Mouse (Mus musculus) urinary bladder, postnatal 36 days (tissue): Measurements from ENCODE around the gene Duox1.
"Not testable (repeated sequence)": the region's sequence is repeated elsewhere in the genome, so short reads cannot be mapped to it uniquely, and the experiment has no call there.

Experiments
- DNase-seq, 2 experiments: peaks; one replicate each; pipeline ENCODE4 v3.0.0; 2022; ENCODE audit warnings: low spot score in 2 of 2, mixed read lengths in 1 of 2

Gene Duox1

GRCm38 (mm10) chr2:122311561-122311960 lies 3.9 kb upstream of the Duox1 start:
- DNase-seq = no peak

- DNase-seq = peak; percentile 66 to 69
Measured at GRCm38 (mm10) chr2:122312722-122313417, 2.6 kb upstream of the Duox1 start.

- peak in 1 of 2 experiments; percentile 22 for DNase-seq
Measured at GRCm38 (mm10) chr2:122313536-122313935, 1.9 kb upstream of the Duox1 start, which contains the start of gene Duoxa1. Gene Duoxa1, minus strand, starts transcription at chr2:122313730.

GRCm38 (mm10) chr2:122317384-122317783 lies 1.9 kb downstream of the Duox1 start:
- no peak for DNase-seq

- no peak for DNase-seq
Measured at GRCm38 (mm10) chr2:122323960-122324359, 8.5 kb downstream of the Duox1 start.

- DNase-seq = no peak
Measured at GRCm38 (mm10) chr2:122324586-122324985, 9.1 kb downstream of the Duox1 start.

GRCm38 (mm10) chr2:122325361-122325760 lies 9.9 kb downstream of the Duox1 start:
- DNase-seq = no peak

- DNase-seq = no peak
Measured at GRCm38 (mm10) chr2:122327986-122328385, 12.5 kb downstream of the Duox1 start.

GRCm38 (mm10) chr2:122330317-122330716 lies 14.8 kb downstream of the Duox1 start:
- not testable (repeated sequence) for DNase-seq

GRCm38 (mm10) chr2:122332222-122332621 lies 16.8 kb downstream of the Duox1 start:
- no peak for DNase-seq

GRCm38 (mm10) chr2:122334170-122334569 lies 18.7 kb downstream of the Duox1 start:
- DNase-seq = peak; percentile 39 to 53

- DNase-seq = no peak
Measured at GRCm38 (mm10) chr2:122337291-122337690, 21.8 kb downstream of the Duox1 start.

- DNase-seq = peak; percentile 35 to 60
Measured at GRCm38 (mm10) chr2:122345106-122345893, 29.8 kb downstream of the Duox1 start.

GRCm38 (mm10) chr2:122346164-122346563 lies 30.7 kb downstream of the Duox1 start:
- DNase-seq = not testable (repeated sequence)

- DNase-seq = no peak
Measured at GRCm38 (mm10) chr2:122347257-122347656, 31.8 kb downstream of the Duox1 start.

GRCm38 (mm10) chr2:122348531-122349131 lies 33.2 kb downstream of the Duox1 start:
- DNase-seq = peak; percentile 84 to 86

GRCm38 (mm10) chr2:122349136-122349785 lies 33.8 kb downstream of the Duox1 start:
- DNase-seq = peak in 1 of 2 experiments; percentile 28

GRCm38 (mm10) chr2:122351156-122351930 lies 35.9 kb downstream of the Duox1 start:
- no peak for DNase-seq

- DNase-seq = no peak
Measured at GRCm38 (mm10) chr2:122351931-122352329, 36.5 kb downstream of the Duox1 start.

GRCm38 (mm10) chr2:122352992-122353391 lies 37.5 kb downstream of the Duox1 start:
- DNase-seq = no peak

GRCm38 (mm10) chr2:122353765-122354164 lies 38.3 kb downstream of the Duox1 start:
- DNase-seq = no peak
